Mouse (Mus musculus): ENCODE results near the gene Zmpste24.

GRCm38 (mm10) chr4:121080395-121080794 is 17.6 kb downstream of the Zmpste24 start:
- TF ChIP-seq MYOG (IDR thresholded peaks at IDR 0.05; ENCODE audit: control insufficient read depth in 1 of 3, insufficient read depth in 1 of 3, insufficient read length in 2 of 3, low read depth in 2 of 3) (no peak), POLR2A (IDR thresholded peaks at IDR 0.05; ENCODE audit: insufficient read length, low read depth) (no peak), POLR2AphosphoS2 (IDR thresholded peaks at IDR 0.05; ENCODE audit: insufficient read length, low read depth) (no peak), TCF12 (IDR thresholded peaks at IDR 0.05; ENCODE audit: insufficient read depth, poor library complexity, severe bottlenecking) (no peak), SRF (IDR thresholded peaks at IDR 0.05; ENCODE audit: control insufficient read depth, insufficient read length, low read depth) (no peak), TCF3 (IDR thresholded peaks at IDR 0.05; ENCODE audit: insufficient read length, low read depth) (no peak), MAX (IDR thresholded peaks at IDR 0.05; ENCODE audit: low read depth) (no peak), USF1 (IDR thresholded peaks at IDR 0.05; ENCODE audit: low read depth) (no peak), E2F4 (IDR thresholded peaks at IDR 0.05; ENCODE audit: insufficient read depth) (no peak)
